Mouse (Mus musculus): ENCODE results near the gene Ppp1r9b.

DNA sequence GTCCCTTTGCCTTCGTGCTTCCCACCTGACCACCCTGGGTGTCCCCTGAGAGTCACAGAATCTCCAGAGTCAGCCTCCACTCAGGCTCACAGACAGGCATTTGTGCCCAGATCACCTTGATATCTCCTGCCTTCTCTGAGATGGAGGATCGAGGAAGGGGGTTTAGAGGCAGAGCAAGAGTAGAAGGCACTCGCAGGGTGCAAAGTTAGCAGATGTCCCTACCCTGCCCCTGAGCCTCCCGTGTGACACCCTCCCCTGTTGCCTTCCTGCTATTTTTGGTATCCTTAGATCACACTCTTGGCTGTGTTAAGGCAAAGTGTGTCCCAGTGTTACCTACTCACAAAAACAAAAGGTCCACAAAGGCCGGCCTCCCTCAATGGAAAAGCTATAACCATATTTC, 14.6 kb upstream of the Ppp1r9b start, which contains the start of gene Sgca:
- TF ChIP-seq E2F4 (IDR thresholded peaks at IDR 0.05; ENCODE audit: insufficient read depth) (no peak), POLR2A (IDR thresholded peaks at IDR 0.05; ENCODE audit: insufficient read length, low read depth) (no peak)
